17 mouse cellular contexts compared by ENCODE assay signal in the genomic region with DNA sequence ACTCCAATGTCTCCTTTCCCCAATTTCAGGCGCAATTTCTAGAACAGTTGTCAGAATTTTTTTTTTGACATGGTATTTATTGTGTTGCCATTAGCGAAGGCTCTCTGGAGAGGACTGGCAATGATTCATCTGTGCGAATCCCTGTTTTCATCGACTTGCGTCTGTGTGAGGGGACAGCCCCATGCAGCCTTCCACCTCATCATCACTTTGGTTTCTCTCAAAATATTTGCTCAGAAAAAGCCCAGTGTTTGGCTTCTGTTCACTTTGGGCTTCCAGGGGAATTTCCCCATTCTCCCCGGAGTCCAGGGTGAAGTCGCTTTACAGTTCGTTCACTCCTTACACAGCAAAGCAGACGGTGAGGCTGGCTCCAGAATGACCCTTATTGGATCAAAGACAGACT.
"Had no signal": no experiment of that assay in that cellular context is flagged by ENCODE, and none has a peak within 500 bp of the region (broad histone marks: within the 10 kb centered on the region; RNA-seq: fewer than 3 reads in every experiment).

No protein-coding gene starts in this region.

- H3K27me3 ChIP-seq: midbrain, embryonic 12.5 days; neural tube, embryonic 13.5 days; neural tube, embryonic 15.5 days; stomach, embryonic 15.5 days had no signal

- H3K9me3 ChIP-seq: midbrain, embryonic 10.5 days; midbrain, embryonic 12.5 days; neural tube, embryonic 15.5 days; stomach, embryonic 15.5 days had no signal

- H3K4me1 ChIP-seq: midbrain, embryonic 10.5 days; midbrain, embryonic 12.5 days; neural tube, embryonic 13.5 days; neural tube, embryonic 15.5 days; stomach, embryonic 15.5 days had no signal

- H3K36me3 ChIP-seq: midbrain, embryonic 10.5 days; midbrain, embryonic 12.5 days; neural tube, embryonic 13.5 days; neural tube, embryonic 15.5 days; stomach, embryonic 15.5 days had no signal

- ATAC-seq: midbrain, embryonic 16.5 days had no signal

- H3K9ac ChIP-seq: lung, embryonic 14.5 days; midbrain, embryonic 12.5 days; neural tube, embryonic 13.5 days; neural tube, embryonic 15.5 days; stomach, embryonic 15.5 days had no signal

- H3K27ac ChIP-seq: midbrain, embryonic 10.5 days; midbrain, embryonic 12.5 days; neural tube, embryonic 13.5 days; neural tube, embryonic 15.5 days; stomach, embryonic 15.5 days; stomach, postnatal 0 days had no signal

- H3K4me2 ChIP-seq: lung, embryonic 14.5 days; midbrain, embryonic 12.5 days; neural tube, embryonic 13.5 days; neural tube, embryonic 15.5 days; stomach, embryonic 15.5 days had no signal

- H3K4me3 ChIP-seq: midbrain, embryonic 10.5 days; midbrain, embryonic 12.5 days; myocyte; neural tube, embryonic 13.5 days; neural tube, embryonic 15.5 days; stomach, embryonic 15.5 days had no signal

- DNase-seq: lung, adult 18-20 months; lung, embryonic 14.5 days; lung, postnatal 10 days; lung, postnatal 4 days; midbrain, embryonic 14.5 days; right cerebral cortex, postnatal 14 days; thymus, adult 2 months; thymus, postnatal 25 days; thymus, postnatal 4 days had no signal
